Mouse (Mus musculus): ENCODE data around the gene Erc2. TPM values are rescaled to one million over a fixed set of nuclear protein-coding genes. Genes with fewer than 3 reads are reported as not detected.

Erc2 gene
- 10.4 TPM for polyA plus RNA-seq (2014; fragmentation: Illumina TruSeq; extraction: RNeasy Lipid Tissue Mini Kit (QIAGEN cat#74804); ENCODE audit: low read depth, low replicate concordance)

DNA sequence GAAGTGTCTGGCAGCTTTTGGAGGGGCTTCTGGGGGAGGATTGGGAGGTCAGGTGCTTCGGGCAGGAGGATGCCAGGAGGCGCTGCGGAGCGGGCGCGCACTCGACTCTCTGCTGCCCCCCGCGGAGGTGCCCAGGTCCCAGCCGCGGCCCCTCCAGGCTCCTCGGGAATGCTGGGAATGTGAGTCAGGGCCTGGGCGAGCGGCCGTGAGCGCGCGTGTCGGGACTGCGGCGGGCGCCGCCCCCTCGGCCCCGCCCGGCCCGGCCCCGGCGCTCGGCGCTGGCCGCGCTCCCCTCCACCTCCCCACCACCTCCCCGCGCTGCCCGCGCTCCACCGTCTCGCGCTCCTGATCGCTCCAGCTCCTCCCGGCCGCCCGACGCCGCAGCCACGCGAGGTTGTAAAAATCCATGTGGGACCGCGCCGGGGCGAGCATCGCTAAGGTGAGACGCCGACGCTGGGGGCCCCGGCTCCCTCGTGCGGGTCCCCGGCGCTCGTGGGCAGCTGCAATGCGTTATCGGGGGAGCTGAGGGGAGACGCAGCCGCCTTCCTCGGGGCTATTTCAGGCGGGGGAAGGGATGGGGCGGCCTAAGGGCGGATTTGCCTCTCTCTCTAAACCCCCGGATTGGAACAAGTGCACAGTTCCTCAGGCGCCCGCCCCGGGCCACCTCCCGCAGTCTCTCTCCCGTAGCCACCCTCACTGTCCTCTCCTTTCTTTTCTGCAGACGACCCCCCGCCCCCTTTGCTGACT lies at the start of gene Erc2:
Gene Erc2, plus strand, starts transcription at position 253 of the 747 bp plus-strand sequence.

DNA sequence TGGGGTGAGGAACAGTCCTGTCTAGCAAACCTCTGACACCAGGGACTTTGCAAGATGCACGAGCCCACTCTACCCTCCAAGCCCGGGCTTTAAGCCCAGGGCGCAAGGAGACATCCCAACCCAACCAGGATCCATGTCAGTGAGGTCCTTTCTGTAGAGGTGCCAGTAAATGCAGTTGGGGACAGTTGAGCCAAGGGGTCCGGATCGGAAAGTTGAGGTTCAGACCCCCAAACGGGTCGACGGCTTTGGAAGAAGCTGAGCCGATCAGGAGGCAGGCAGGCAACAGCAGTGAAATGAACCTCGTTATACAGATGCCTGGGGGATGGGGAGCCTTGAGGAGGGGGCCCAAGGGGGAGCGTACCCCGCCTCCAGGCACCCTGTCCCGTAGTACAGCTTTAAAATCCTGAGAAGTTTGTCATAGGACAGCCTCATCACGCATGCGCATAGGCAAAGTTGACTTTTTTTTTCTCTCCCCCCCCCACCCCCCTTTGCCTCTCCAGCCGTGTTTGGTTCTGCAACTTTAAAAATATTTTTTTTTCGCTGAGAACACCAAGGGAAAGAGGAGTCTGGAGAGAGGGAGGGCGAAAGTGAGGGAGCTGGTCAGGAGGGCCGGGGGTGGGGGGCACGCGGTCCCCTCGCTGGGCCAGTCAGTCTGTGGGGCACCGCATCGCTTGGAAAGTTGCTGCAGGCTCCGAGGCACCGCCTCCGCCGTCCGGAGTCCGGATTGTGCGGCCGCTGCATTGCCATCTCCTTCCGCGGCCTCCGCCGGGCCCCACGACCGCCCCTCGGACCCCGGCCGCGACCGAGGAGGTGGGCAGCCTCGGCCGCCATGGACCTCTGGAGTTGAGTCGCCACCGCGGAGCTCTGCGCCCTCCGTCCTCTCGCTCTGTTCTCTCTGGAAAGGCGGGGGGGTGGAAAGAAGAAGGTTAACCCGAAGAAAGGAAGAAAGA lies 882.1 kb downstream of the Erc2 start, which contains the start of gene Wnt5a:
Gene Wnt5a, plus strand, starts transcription at position 650 of the 950 bp plus-strand sequence.

Other genes starting within 250 kb of the Erc2 start
- 70.0 TPM for gene Fam208a, start 193.6 kb upstream of the Erc2 start, polyA plus RNA-seq (2014; fragmentation: Illumina TruSeq; extraction: RNeasy Lipid Tissue Mini Kit (QIAGEN cat#74804); ENCODE audit: low read depth, low replicate concordance)
- gene Ccdc66, start 114.0 kb upstream of the Erc2 start, polyA plus RNA-seq (2014; fragmentation: Illumina TruSeq; extraction: RNeasy Lipid Tissue Mini Kit (QIAGEN cat#74804); ENCODE audit: low read depth, low replicate concordance), result 27.5 TPM